In genomic region chr7:80860227-80860626, GRCm38 (mm10) we compare ENCODE assay signal across 8 mouse cellular contexts. TPM values are rescaled to one million over a fixed set of nuclear protein-coding genes. Genes with fewer than 3 reads are reported as not detected.
DNase-seq lines count a peak whose midpoint lies in the region; ATAC-seq and TF ChIP-seq lines count a peak whose summit lies in the region.

No protein-coding gene starts in this region.

- peak overlapping the region; percentile 80 for H3K4me2 ChIP-seq in lung, embryonic 14.5 days
- peak overlapping the region; percentile 78 for H3K4me2 ChIP-seq in neural tube, embryonic 14.5 days (ENCODE audit: low read depth, low read length)

- H3K4me3 ChIP-seq in C2C12 (ENCODE audit: insufficient read depth, poor library complexity, severe bottlenecking): peak overlapping the region; percentile 57
- H3K4me3 ChIP-seq in lung, embryonic 14.5 days (ENCODE audit: low read depth, low read length): peak overlapping the region; percentile 85
- peak overlapping the region; percentile 72 for H3K4me3 ChIP-seq in neural tube, embryonic 14.5 days (ENCODE audit: low read depth, low read length)

- no peak overlapping the region for H3K27ac ChIP-seq in lung, embryonic 14.5 days (ENCODE audit: low read depth)
- peak overlapping the region; percentile 41; the same call in 1 of the 2 replicates for H3K27ac ChIP-seq in neural tube, embryonic 14.5 days (ENCODE audit: low read depth, low read length)

- peaks cover 17% of the 10 kb centered on the region for H3K79me2 ChIP-seq in C2C12 (ENCODE audit: control insufficient read depth, insufficient read depth)

- under 1% methylated on average over 13 of the region's 13 CpGs for WGBS in lung, embryonic 14.5 days
- 1% methylated on average over 13 of the region's 13 CpGs for WGBS in neural tube, embryonic 14.5 days

- H3K36me3 ChIP-seq in C2C12 (ENCODE audit: control insufficient read depth, insufficient read depth): peaks cover under 1% of the 10 kb centered on the region
- peaks cover 22% of the 10 kb centered on the region for H3K36me3 ChIP-seq in lung, embryonic 14.5 days (ENCODE audit: insufficient read depth)
- peaks cover 12% of the 10 kb centered on the region; the same call in 1 of the 2 replicates for H3K36me3 ChIP-seq in neural tube, embryonic 14.5 days (ENCODE audit: control insufficient read depth, insufficient read depth, low read length)

- no peaks in the 10 kb centered on the region for H3K9me3 ChIP-seq in lung, embryonic 14.5 days (ENCODE audit: low read depth, low read length)
- H3K9me3 ChIP-seq in neural tube, embryonic 14.5 days (ENCODE audit: control insufficient read depth, low read length): no peaks in the 10 kb centered on the region

- no peak overlapping the region for H3ac ChIP-seq in C2C12 (ENCODE audit: control insufficient read depth, insufficient read length, low read depth)

- DNase-seq in NIH3T3 (ENCODE audit: low read depth): peak; percentile 85
- DNase-seq in cerebellum, postnatal 36 days: peak; percentile 39 to 42
- peak; percentile 48 for DNase-seq in heart, adult 8-10 months (ENCODE audit: low spot score)
- DNase-seq in kidney, adult 18-20 months: peak; percentile 75
- peak; percentile 88 for DNase-seq in lung, embryonic 14.5 days
- peak; percentile 73 to 82 for DNase-seq in thymus, postnatal 36 days

- ATAC-seq in lung, embryonic 14.5 days (ENCODE audit: insufficient read depth): peak; percentile 69
- peak; percentile 77 for ATAC-seq in neural tube, embryonic 14.5 days (ENCODE audit: low read depth)

- peak overlapping the region; percentile 84 for H3K9ac ChIP-seq in lung, embryonic 14.5 days
- H3K9ac ChIP-seq in neural tube, embryonic 14.5 days (replicated peaks; ENCODE audit: low read depth, low read length): peak overlapping the region; percentile 94

- TF ChIP-seq CTCF in C2C12 (IDR thresholded peaks at IDR 0.05; ENCODE audit: control insufficient read depth, insufficient read depth, insufficient read length): no peak
- TF ChIP-seq CTCF in lung, embryonic 14.5 days (IDR thresholded peaks at IDR 0.05; ENCODE audit: low read depth): no peak

- peaks cover 11% of the 10 kb centered on the region; the same call in 1 of the 2 replicates for H3K4me1 ChIP-seq in lung, embryonic 14.5 days (ENCODE audit: insufficient read depth)
- H3K4me1 ChIP-seq in neural tube, embryonic 14.5 days (ENCODE audit: control insufficient read depth, insufficient read depth, low read length): peaks cover 27% of the 10 kb centered on the region

- H3K79me3 ChIP-seq in C2C12 (ENCODE audit: low read depth): no peaks in the 10 kb centered on the region

- H3K27me3 ChIP-seq in C2C12 (ENCODE audit: control insufficient read depth, insufficient read depth, insufficient read length): no peaks in the 10 kb centered on the region
- H3K27me3 ChIP-seq in lung, embryonic 14.5 days (ENCODE audit: insufficient read depth, low read length): no peaks in the 10 kb centered on the region
- no peaks in the 10 kb centered on the region for H3K27me3 ChIP-seq in neural tube, embryonic 14.5 days (ENCODE audit: control insufficient read depth, insufficient read depth, low read length)

TF ChIP-seq in C2C12, 6 proteins besides CTCF, POLR2A, EP300 and RAD21:
- TF ChIP-seq CEBPB (IDR thresholded peaks at IDR 0.05; ENCODE audit: low read depth) (no peak), MYOD1 (IDR thresholded peaks at IDR 0.05; ENCODE audit: control insufficient read depth, insufficient read length, low read depth) (no peak), USF1 (IDR thresholded peaks at IDR 0.05; ENCODE audit: low read depth) (peak; percentile 65), MAX (IDR thresholded peaks at IDR 0.05) (no peak), FOSL1 (IDR thresholded peaks at IDR 0.05; ENCODE audit: insufficient read depth, low read length, poor library complexity, severe bottlenecking) (no peak)

RNA-seq across cellular contexts. Expression of gene Zscan2, which starts 0.5 kb away (rescaled TPM):
- polyA plus RNA-seq in C2C12 (2012; fragmentation: generic; extraction: Trizol): 4.6 TPM
- total RNA-seq in heart, adult 8-10 months (2022): 1 to 10 TPM; 4.7 to 8.1 (median 6.2) TPM
- polyA plus RNA-seq in lung, embryonic 14.5 days (2014; fragmentation: Nextera tagmentation; extraction: Ambion mirVana): 2.2 and 3.2 TPM in 2 replicates
- polyA plus RNA-seq in neural tube, embryonic 14.5 days (2014; fragmentation: Nextera tagmentation; extraction: Ambion mirVana): 4.5 and 4.9 TPM in 2 replicates

RNA-seq across cellular contexts. Expression of gene Iqgap1, which starts 34.5 kb away (rescaled TPM):
- polyA plus RNA-seq in C2C12 (2012; fragmentation: generic; extraction: Trizol): 82.7 TPM
- total RNA-seq in heart, adult 8-10 months (2022): 10 to 100 TPM; 28.6 to 38.3 (median 31.5) TPM
- polyA plus RNA-seq in lung, embryonic 14.5 days (2014; fragmentation: Nextera tagmentation; extraction: Ambion mirVana): 92.3 and 95.2 TPM in 2 replicates
- 15.8 and 23.1 TPM in 2 replicates for polyA plus RNA-seq in neural tube, embryonic 14.5 days (2014; fragmentation: Nextera tagmentation; extraction: Ambion mirVana)

RNA-seq across cellular contexts. Expression of gene Wdr73, which starts 40.8 kb away (rescaled TPM):
- polyA plus RNA-seq in C2C12 (2012; fragmentation: generic; extraction: Trizol): 18.1 TPM
- total RNA-seq in heart, adult 8-10 months (2022): 1 to 10 TPM; 4.6 to 7.6 (median 6.3) TPM
- 29.0 and 30.9 TPM in 2 replicates for polyA plus RNA-seq in lung, embryonic 14.5 days (2014; fragmentation: Nextera tagmentation; extraction: Ambion mirVana)
- polyA plus RNA-seq in neural tube, embryonic 14.5 days (2014; fragmentation: Nextera tagmentation; extraction: Ambion mirVana): 31.4 and 32.1 TPM in 2 replicates

RNA-seq across cellular contexts. Expression of gene Nmb, which starts 44.6 kb away (rescaled TPM):
- 1.9 TPM for polyA plus RNA-seq in C2C12 (2012; fragmentation: generic; extraction: Trizol)
- 10 to 100 TPM in 1 of 4 experiments, 1 to 10 TPM in 3; 5.1 to 11.7 (median 7.9) TPM for total RNA-seq in heart, adult 8-10 months (2022)
- 9.5 and 10.3 TPM in 2 replicates for polyA plus RNA-seq in lung, embryonic 14.5 days (2014; fragmentation: Nextera tagmentation; extraction: Ambion mirVana)
- 4.9 and 6.3 TPM in 2 replicates for polyA plus RNA-seq in neural tube, embryonic 14.5 days (2014; fragmentation: Nextera tagmentation; extraction: Ambion mirVana)
